Mouse (Mus musculus) lung, embryonic 14.5 days (tissue): ENCODE measurements around the gene Pcmt1. TPM values are rescaled to one million over a fixed set of nuclear protein-coding genes. Genes with fewer than 3 reads are reported as not detected.

ENCODE experiments used
- ATAC-seq: fragments of 200-750 bp; cut with Nextera tagmentation; 2 replicates; pipeline ENCODE4 v1.8.0; 2017; ENCODE audit warnings: mild to moderate bottlenecking, moderate TSS enrichment, moderate library complexity; ENCODE audit not compliant: insufficient read depth
- DNase-seq: peaks from one replicate; pipeline ENCODE4 v3.0.0-alpha.2; 2015
- H3K27ac ChIP-seq: fragments of 300-500 bp; sonication (generic); 2 replicates; pipeline ENCODE4 v1.5.1; 2014; ENCODE audit warnings: low read depth, mild to moderate bottlenecking, moderate library complexity
- H3K27me3 ChIP-seq: fragments of 300-500 bp; sonication (generic); 2 replicates; pipeline ENCODE4 v1.6.1; 2014; ENCODE audit warnings: low read length, control low read depth; ENCODE audit not compliant: insufficient read depth
- H3K36me3 ChIP-seq: fragments of 300-500 bp; sonication (generic); 2 replicates; pipeline ENCODE4 v1.6.1; 2014; ENCODE audit warnings: control low read depth; ENCODE audit not compliant: insufficient read depth
- H3K4me1 ChIP-seq: fragments of 300-500 bp; sonication (generic); 2 replicates; pipeline ENCODE4 v1.6.1; 2014; ENCODE audit warnings: antibody characterized with exemption, control low read depth; ENCODE audit not compliant: insufficient read depth
- H3K4me2 ChIP-seq: fragments of 300-500 bp; sonication (generic); 2 replicates; pipeline ENCODE4 v1.6.1; 2014; ENCODE audit warnings: mild to moderate bottlenecking
- H3K4me3 ChIP-seq: fragments of 300-500 bp; sonication (generic); 2 replicates; pipeline ENCODE4 v1.5.1; 2014; ENCODE audit warnings: low read depth, low read length
- H3K9ac ChIP-seq: fragments of 300-500 bp; sonication (generic); 2 replicates; pipeline ENCODE4 v1.6.1; 2014
- H3K9me3 ChIP-seq: fragments of 300-500 bp; sonication (generic); 2 replicates; pipeline ENCODE4 v1.6.1; 2016; ENCODE audit warnings: low read depth, low read length, control low read depth
- CTCF ChIP-seq: IDR thresholded peaks from 2 replicates; pipeline ENCODE4 v1.5.1; 2016; ENCODE audit warnings: antibody characterized with exemption, low read depth
- WGBS: fragments of 180-500 bp; shearing (Covaris S2); extraction: QIAGEN DNeasy Blood & Tissue Kit; methylation state at CpG from one replicate; pipeline ENCODE4 v1.1.7; 2014; 5-methylcytosine and 5-hydroxymethylcytosine counted together
- polyA plus RNA-seq: library from polyadenylated mRNA; unstranded; fragments of >200 nt; fragmentation: Nextera tagmentation; extraction: Ambion mirVana; gene quantifications from 2 replicates; pipeline ENCODE4 v1.2.1, GENCODE M21; 2014

Gene Pcmt1
- polyA plus RNA-seq, 1 experiment from 2014 or later, result 114 TPM

DNA sequence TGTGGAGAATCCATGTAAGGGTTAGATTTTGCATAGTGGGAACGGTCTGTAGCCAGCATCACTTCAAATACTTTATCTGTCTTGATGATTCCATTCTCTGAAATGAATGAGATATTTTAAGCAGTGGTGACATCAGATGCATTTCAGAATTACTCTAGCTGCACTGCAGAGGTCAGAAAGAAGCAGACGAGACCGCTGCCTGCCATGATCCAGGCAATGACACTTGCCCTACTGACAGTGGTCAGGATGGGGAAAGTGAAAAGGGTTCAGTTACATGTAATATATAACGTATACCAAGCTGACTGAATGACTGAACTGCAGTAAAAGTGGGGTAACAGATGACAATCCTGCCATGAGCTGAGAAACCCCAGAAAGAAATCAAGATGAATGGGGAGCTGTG lies 31.9 kb downstream of the Pcmt1 start:
- Histone ChIP-seq H3K9me3 (no peaks in the 10 kb centered on the region), H3K27me3 (no peaks in the 10 kb centered on the region), H3K9ac (no peak overlapping the region), H3K4me3 (no peak overlapping the region), H3K27ac (no peak overlapping the region), H3K4me2 (no peak overlapping the region), H3K36me3 (peaks cover 39% of the 10 kb centered on the region), H3K4me1 (no peaks in the 10 kb centered on the region)
- ATAC-seq (no peak), DNase-seq (no peak)
- TF ChIP-seq CTCF, result no peak
- WGBS, result 85% methylated on average over 4 of the region's 4 CpGs

DNA sequence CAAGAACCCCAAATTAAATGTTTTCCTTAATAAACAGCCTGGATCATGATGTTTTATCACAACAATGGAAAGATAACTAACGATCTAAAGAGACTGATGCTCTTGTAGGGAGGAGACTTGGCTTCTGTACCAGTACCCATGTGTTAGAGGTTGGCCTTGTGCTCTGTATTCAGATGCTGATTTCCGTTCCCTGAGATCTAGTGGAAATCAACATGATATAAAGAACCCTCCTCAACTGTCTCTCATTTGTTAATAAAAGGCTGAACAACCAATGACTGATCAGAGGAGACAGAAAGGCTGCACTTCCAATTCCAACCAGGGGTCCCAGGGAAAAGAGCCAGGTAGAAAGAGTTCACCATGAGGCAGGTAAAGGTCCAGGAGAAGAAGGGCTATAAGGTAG lies 35.0 kb downstream of the Pcmt1 start:
- Histone ChIP-seq H3K4me1 (no peaks in the 10 kb centered on the region), H3K9ac (no peak overlapping the region), H3K27ac (no peak overlapping the region), H3K27me3 (no peaks in the 10 kb centered on the region), H3K36me3 (peaks cover 56% of the 10 kb centered on the region), H3K9me3 (no peaks in the 10 kb centered on the region), H3K4me2 (no peak overlapping the region), H3K4me3 (no peak overlapping the region)
- no peak for DNase-seq
- 86% methylated on average over 2 of the region's 2 CpGs for WGBS
- ATAC-seq, result no peak
- TF ChIP-seq CTCF, result no peak

DNA sequence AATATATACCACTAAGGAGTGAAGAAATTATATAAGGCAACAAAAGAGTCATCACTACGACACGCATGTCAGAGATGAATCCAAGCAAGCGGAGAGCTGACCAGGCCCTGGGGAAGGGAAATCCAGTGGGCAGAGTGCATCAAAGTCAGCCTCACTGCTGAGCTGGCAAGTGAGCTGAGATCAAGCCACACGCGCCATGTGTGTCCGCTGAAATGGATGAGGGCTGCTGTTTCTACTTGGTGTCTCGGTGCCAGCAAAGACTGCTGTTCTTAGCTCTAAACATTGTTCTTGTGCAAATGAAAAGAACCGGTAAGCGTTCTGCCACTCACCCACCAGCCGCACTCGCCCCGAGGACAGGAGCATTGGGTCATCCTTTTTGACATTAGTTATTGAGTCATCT lies 40.6 kb downstream of the Pcmt1 start:
- Histone ChIP-seq H3K4me3 (no peak overlapping the region), H3K9me3 (no peaks in the 10 kb centered on the region), H3K4me1 (no peaks in the 10 kb centered on the region), H3K9ac (no peak overlapping the region), H3K27ac (no peak overlapping the region), H3K4me2 (no peak overlapping the region), H3K27me3 (no peaks in the 10 kb centered on the region), H3K36me3 (peaks cover 69% of the 10 kb centered on the region)
- no peak for TF ChIP-seq CTCF
- ATAC-seq, result no peak
- WGBS, result 95% methylated on average over 12 of the region's 12 CpGs
- no peak for DNase-seq

DNA sequence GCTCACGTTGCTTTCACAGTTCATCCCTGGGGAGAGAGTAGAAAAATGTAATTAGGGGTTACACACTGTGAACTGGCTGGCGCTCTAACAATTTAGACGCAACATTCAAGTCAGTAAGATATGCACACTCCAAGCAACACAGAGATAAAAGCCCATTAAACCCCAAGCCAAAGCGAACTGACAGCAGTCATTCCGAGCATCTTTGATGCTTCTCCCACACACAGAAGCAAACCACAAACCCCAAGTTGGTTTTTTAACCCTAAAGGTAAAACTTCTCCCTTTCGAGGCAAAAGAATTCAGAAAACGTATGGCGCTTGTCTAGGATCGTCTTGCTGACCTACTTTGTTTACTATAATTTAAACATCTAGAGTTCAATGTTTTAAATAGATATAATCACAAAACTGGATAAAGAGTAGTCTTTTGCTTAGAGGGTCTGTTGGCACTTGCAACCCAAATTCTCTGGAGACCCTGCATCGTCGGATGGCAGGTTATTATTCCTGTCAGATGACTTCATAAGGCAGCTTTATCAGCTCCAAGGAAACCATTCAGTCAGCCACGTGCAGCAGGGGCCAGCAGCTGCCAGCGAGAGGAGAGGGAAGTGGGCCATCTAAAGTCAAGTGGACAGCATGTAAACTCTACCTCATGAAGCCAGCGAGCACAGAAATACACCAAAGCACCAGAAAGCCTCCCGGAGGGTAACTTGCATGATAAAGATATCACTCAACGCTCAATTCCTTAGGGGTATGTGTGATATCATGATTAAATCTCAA lies 49.8 kb downstream of the Pcmt1 start:
- Histone ChIP-seq H3K9ac (no peak overlapping the region), H3K4me3 (no peak overlapping the region), H3K27me3 (no peaks in the 10 kb centered on the region), H3K27ac (no peak overlapping the region), H3K9me3 (no peaks in the 10 kb centered on the region), H3K4me1 (no peaks in the 10 kb centered on the region), H3K4me2 (no peak overlapping the region), H3K36me3 (peaks cover 17% of the 10 kb centered on the region; the same call in 1 of the 2 replicates)
- DNase-seq (no peak), ATAC-seq (no peak)
- 58% methylated on average over 16 of the region's 16 CpGs for WGBS
- TF ChIP-seq CTCF, result no peak

DNA sequence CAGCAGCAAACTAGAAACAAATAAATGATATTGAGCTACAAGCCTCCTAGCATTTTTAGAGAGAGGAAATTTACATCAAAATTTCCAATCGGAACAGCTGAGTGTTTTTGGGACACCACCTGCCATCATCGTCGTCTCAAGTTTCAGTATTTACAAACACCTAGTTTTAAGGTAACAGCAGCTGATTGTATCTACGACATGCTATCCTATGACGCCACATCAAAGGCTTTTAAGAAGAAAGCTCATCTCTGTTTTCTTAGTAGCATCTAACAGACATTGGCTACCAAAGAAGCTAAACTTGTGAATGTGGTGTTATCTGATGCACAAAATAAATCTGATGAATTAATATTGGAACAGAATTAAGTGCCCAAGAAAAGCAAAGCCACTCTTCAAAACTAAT lies 50.6 kb downstream of the Pcmt1 start:
- 74% methylated on average over 5 of the region's 5 CpGs for WGBS
- DNase-seq, result no peak
- TF ChIP-seq CTCF, result no peak
- no peaks in the 10 kb centered on the region for H3K4me1 ChIP-seq
- no peak overlapping the region for H3K9ac ChIP-seq
- H3K27ac ChIP-seq, result no peak overlapping the region
- H3K36me3 ChIP-seq, result peaks cover 17% of the 10 kb centered on the region; the same call in 1 of the 2 replicates
- no peaks in the 10 kb centered on the region for H3K9me3 ChIP-seq
- H3K27me3 ChIP-seq, result no peaks in the 10 kb centered on the region
- H3K4me2 ChIP-seq, result no peak overlapping the region
- no peak for ATAC-seq
- no peak overlapping the region for H3K4me3 ChIP-seq

DNA sequence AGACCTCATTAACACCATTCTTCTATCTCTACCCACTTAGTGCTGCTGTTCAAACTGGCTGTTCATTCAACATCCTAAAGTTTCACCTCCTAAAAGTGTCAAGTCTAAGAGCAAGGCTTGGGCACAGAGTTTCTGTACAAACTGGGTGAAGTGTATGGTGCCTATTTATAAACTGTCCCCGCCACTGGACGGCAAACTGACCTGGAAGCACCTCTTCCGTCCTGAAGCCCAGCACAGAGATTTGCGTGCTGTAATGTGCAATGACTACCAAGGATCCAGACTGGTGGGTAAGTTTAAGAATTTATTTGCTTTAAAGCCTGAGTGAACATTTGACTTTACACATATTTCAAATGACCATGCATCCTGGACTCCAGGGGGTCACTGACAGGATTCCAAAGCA lies 51.8 kb downstream of the Pcmt1 start:
- Histone ChIP-seq H3K9me3 (no peaks in the 10 kb centered on the region), H3K4me2 (no peak overlapping the region), H3K9ac (no peak overlapping the region), H3K36me3 (peaks cover 17% of the 10 kb centered on the region; the same call in 1 of the 2 replicates), H3K27ac (no peak overlapping the region), H3K4me3 (no peak overlapping the region), H3K27me3 (no peaks in the 10 kb centered on the region), H3K4me1 (no peaks in the 10 kb centered on the region)
- no peak for DNase-seq
- WGBS, result 88% methylated on average over 4 of the region's 4 CpGs
- TF ChIP-seq CTCF, result no peak
- ATAC-seq, result no peak

DNA sequence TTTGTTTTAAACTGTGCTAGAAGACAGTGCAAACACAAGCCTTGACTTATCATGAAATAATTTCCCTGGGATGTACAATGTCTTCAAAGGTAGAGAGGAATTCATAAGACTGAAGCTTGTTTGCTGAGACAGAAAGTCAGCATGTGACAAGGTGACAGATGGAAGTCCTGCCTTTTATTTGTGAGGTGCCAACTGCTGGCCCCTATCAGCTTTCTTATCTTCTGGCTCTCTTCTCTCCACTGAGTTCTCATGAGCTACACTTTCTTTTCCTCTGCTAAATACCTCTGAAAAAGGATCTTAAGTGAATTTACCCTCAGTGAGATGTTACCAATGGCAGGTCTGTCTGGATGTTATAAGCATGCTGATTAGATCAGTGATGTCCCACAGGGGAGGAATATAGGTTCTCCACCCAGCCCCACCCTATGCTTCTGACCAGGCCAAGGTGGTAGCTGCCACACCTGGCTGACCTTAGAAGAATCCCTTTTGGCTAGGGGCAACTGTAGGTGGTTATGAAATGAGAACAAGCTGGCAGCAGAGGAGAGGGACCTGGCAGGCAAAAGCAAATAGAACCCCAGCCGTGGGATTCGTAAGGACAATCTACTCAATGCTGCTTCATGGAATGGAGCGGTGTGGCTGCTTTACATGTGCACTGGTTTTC lies 56.9 kb downstream of the Pcmt1 start:
- Histone ChIP-seq H3K36me3 (peaks cover 5% of the 10 kb centered on the region; the same call in 1 of the 2 replicates), H3K9me3 (no peaks in the 10 kb centered on the region), H3K27me3 (no peaks in the 10 kb centered on the region), H3K4me1 (no peaks in the 10 kb centered on the region), H3K9ac (no peak overlapping the region), H3K27ac (no peak overlapping the region), H3K4me3 (no peak overlapping the region), H3K4me2 (no peak overlapping the region)
- no peak for DNase-seq
- 85% methylated on average over 3 of the region's 3 CpGs for WGBS
- no peak for ATAC-seq
- TF ChIP-seq CTCF, result no peak
